Mouse (Mus musculus): ENCODE measurements around the gene Abi2. TPM values are rescaled to one million over a fixed set of nuclear protein-coding genes. Genes with fewer than 3 reads are reported as not detected.

Abi2 gene
- 16.9 and 19.1 TPM in 2 replicates for polyA plus RNA-seq (2015; fragmentation: Nextera tagmentation; extraction: Ambion mirVana)

DNA sequence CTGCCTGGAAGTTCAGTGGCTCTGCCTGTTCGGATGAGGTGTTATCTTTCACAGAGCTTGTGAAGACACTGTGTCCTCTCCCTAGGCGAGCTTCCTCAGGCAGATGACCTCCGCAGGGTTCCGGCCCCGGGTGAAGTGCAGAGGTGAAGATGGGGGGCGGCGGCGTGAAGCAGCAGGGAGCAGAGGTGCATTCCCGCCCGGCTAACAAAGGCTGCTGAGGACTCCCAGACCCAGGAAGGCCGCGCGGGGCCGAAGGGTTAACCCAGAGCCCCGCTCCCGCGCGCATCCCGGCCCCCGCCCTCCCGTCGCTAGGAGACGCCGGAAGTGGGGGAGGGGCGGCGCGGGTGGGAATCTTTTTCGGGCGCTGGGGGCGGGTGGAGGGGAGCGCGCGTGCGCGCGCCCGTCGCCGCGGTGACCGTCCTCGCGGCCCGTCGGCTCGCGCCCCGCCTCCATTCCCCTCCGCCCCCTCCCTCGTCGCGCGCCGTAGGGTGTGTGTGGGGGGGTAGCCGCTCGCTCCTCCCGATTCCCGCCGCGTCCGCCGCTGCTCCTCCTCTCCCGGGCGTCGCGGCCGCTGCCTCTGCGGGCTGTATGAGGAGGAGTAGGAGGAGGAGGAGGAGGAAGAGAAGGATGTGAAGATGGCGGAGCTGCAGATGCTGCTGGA lies at the start of gene Abi2:
TSS of gene Abi2 (plus strand) at position 452 of the 661 bp plus-strand sequence.
- no peaks in the 10 kb centered on the region for H3K36me3 ChIP-seq
- H3K4me3 ChIP-seq: peak within 1 kb of the TSS; percentile 95
- H3K27me3 ChIP-seq: no peaks in the 10 kb centered on the region
- peak; percentile 93 for ATAC-seq (ENCODE audit: insufficient number of reproducible peaks, low FRiP score, low TSS enrichment, low read depth)
- H3K4me2 ChIP-seq: peak within 1 kb of the TSS; percentile 64
- peak within 1 kb of the TSS; percentile 93 for H3K27ac ChIP-seq
- H3K4me1 ChIP-seq: peaks cover 9% of the 10 kb centered on the region
- peak within 1 kb of the TSS; percentile 83 for H3K9ac ChIP-seq
- WGBS: 0% methylated on average over 52 of the region's 69 CpGs
- no peaks in the 10 kb centered on the region for H3K9me3 ChIP-seq

DNA sequence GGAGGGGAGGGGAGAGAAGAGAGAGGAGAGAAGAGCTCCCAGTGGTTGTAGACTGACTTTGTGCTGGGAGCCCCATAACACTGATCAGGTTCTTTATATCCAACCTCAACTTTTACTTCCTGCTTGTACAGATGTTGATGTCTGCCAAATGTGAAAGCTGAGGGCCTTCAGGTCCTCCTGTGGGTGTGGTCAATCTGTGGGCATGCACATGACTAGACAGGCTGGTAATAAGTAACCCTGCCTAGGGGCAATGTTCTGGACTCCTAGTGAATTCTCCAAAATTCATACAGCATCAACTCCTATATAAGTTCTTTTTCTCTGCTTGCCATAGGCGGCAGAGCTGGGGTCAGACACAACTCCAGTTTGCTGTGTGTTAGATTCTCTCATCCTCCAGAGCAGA lies 47.8 kb upstream of the Abi2 start:
- H3K36me3 ChIP-seq: peaks cover 20% of the 10 kb centered on the region
- ATAC-seq (ENCODE audit: insufficient number of reproducible peaks, low FRiP score, low TSS enrichment, low read depth): no peak
- WGBS: 88% methylated on average over 1 of the region's 1 CpGs
- H3K27me3 ChIP-seq: no peaks in the 10 kb centered on the region
- H3K27ac ChIP-seq: no peak overlapping the region
- no peaks in the 10 kb centered on the region for H3K4me1 ChIP-seq
- no peak overlapping the region for H3K4me2 ChIP-seq
- H3K4me3 ChIP-seq: no peak overlapping the region
- H3K9ac ChIP-seq: no peak overlapping the region
- H3K9me3 ChIP-seq: no peaks in the 10 kb centered on the region

DNA sequence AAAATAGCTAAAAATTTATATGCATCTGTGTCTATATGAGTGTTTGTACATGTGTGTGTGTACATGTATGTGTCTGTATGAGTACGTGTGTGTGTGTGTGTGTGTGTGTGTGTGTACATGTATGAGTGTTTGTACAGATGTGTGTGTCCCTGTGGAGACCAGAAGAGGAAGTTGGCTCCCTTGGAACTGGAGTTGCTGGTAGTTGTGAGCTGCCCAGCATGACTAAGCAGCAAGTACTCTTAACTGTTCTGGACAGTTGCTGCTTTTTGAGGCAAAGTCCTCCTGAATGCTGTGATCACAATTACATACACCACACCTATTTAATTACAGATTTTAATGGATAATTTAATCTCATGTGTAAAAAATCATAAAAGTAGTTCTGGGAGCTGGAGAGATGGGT lies 32.9 kb upstream of the Abi2 start:
- H3K4me1 ChIP-seq: no peaks in the 10 kb centered on the region
- H3K4me3 ChIP-seq: no peak overlapping the region
- no peaks in the 10 kb centered on the region for H3K27me3 ChIP-seq
- H3K9me3 ChIP-seq: 0 out of 2 replicates have a peak, but pooled peaks cover 1% of the 10 kb centered on the region
- H3K9ac ChIP-seq: no peak overlapping the region
- WGBS: 86% methylated on average over 1 of the region's 1 CpGs
- H3K27ac ChIP-seq: no peak overlapping the region
- H3K4me2 ChIP-seq: no peak overlapping the region
- no peak for ATAC-seq (ENCODE audit: insufficient number of reproducible peaks, low FRiP score, low TSS enrichment, low read depth)
- peaks cover 25% of the 10 kb centered on the region for H3K36me3 ChIP-seq

DNA sequence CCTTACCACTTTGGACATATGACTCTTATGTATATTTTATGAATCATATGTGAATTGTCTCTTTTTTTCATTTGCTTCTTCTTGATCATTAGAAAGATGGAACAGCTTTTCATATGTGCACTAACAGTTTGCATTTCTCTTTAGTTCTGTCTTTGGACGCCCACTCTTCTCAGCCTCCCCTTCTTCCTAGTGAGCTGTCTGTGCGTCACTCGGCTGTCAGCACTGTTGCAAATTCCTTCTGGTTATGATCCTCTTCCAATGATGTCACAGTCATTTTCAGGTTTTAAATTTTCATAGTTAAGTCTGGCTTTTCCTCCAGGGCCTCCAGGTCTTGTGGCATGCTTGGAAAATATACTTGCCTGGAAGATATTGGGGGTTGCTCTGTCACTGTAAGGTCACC lies 27.5 kb upstream of the Abi2 start:
- H3K9me3 ChIP-seq: no peaks in the 10 kb centered on the region
- no peak overlapping the region for H3K4me2 ChIP-seq
- no peaks in the 10 kb centered on the region for H3K27me3 ChIP-seq
- no peak overlapping the region for H3K27ac ChIP-seq
- H3K4me3 ChIP-seq: no peak overlapping the region
- H3K9ac ChIP-seq: no peak overlapping the region
- no peak for ATAC-seq (ENCODE audit: insufficient number of reproducible peaks, low FRiP score, low TSS enrichment, low read depth)
- H3K4me1 ChIP-seq: no peaks in the 10 kb centered on the region
- 89% methylated on average over 3 of the region's 3 CpGs for WGBS
- peaks cover 20% of the 10 kb centered on the region for H3K36me3 ChIP-seq

- no peak for ATAC-seq (ENCODE audit: insufficient number of reproducible peaks, low FRiP score, low TSS enrichment, low read depth)
- H3K9ac ChIP-seq: no peak overlapping the region
- no peak overlapping the region for H3K4me3 ChIP-seq
- 98% methylated on average over 1 of the region's 1 CpGs for WGBS
- H3K4me1 ChIP-seq: peaks cover 7% of the 10 kb centered on the region
- H3K9me3 ChIP-seq: no peaks in the 10 kb centered on the region
- H3K36me3 ChIP-seq: no peaks in the 10 kb centered on the region
- H3K4me2 ChIP-seq: no peak overlapping the region
- no peak overlapping the region for H3K27ac ChIP-seq
- H3K27me3 ChIP-seq: no peaks in the 10 kb centered on the region
Observed at GRCm38 (mm10) chr1:60404848-60405247, 4.6 kb upstream of the Abi2 start.

GRCm38 (mm10) chr1:60408501-60409167 lies 785 bp upstream of the Abi2 start:
- WGBS: 13% methylated on average over 13 of the region's 13 CpGs

GRCm38 (mm10) chr1:60409928-60410817 lies 754 bp downstream of the Abi2 start:
- Histone ChIP-seq H3K9me3 (no peaks in the 10 kb centered on the region), H3K4me1 (peaks cover 9% of the 10 kb centered on the region), H3K36me3 (no peaks in the 10 kb centered on the region), H3K4me3 (peak overlapping the region; percentile 95), H3K9ac (peak overlapping the region; percentile 83), H3K4me2 (peak overlapping the region; percentile 64), H3K27ac (peak overlapping the region; percentile 93), H3K27me3 (no peaks in the 10 kb centered on the region)
- peak; percentile 52 for ATAC-seq (ENCODE audit: insufficient number of reproducible peaks, low FRiP score, low TSS enrichment, low read depth)
- 1% methylated on average over 47 of the region's 54 CpGs for WGBS

More at GRCm38 (mm10) chr1:60408501-60409167, 785 bp upstream of the Abi2 start:
- H3K27me3 ChIP-seq: no peaks in the 10 kb centered on the region
- H3K9ac ChIP-seq: peak overlapping the region; percentile 63; the same call in 1 of the 2 replicates
- no peaks in the 10 kb centered on the region for H3K36me3 ChIP-seq
- H3K4me3 ChIP-seq: peak overlapping the region; percentile 95
- peaks cover 9% of the 10 kb centered on the region for H3K4me1 ChIP-seq
- peak; percentile 27 for ATAC-seq (ENCODE audit: insufficient number of reproducible peaks, low FRiP score, low TSS enrichment, low read depth)
- H3K27ac ChIP-seq: peak overlapping the region; percentile 93
- peak overlapping the region; percentile 64 for H3K4me2 ChIP-seq
- no peaks in the 10 kb centered on the region for H3K9me3 ChIP-seq

- Histone ChIP-seq H3K36me3 (no peaks in the 10 kb centered on the region), H3K27me3 (no peaks in the 10 kb centered on the region), H3K27ac (peak overlapping the region; percentile 44; the same call in 1 of the 2 replicates), H3K4me2 (no peak overlapping the region), H3K4me3 (no peak overlapping the region), H3K4me1 (0 out of 2 replicates have a peak, but pooled peaks cover 3% of the 10 kb centered on the region), H3K9me3 (no peaks in the 10 kb centered on the region), H3K9ac (no peak overlapping the region)
- 51% methylated on average over 3 of the region's 3 CpGs for WGBS
- no peak for ATAC-seq (ENCODE audit: insufficient number of reproducible peaks, low FRiP score, low TSS enrichment, low read depth)
Observed at GRCm38 (mm10) chr1:60416724-60417123, 7.3 kb downstream of the Abi2 start.

DNA sequence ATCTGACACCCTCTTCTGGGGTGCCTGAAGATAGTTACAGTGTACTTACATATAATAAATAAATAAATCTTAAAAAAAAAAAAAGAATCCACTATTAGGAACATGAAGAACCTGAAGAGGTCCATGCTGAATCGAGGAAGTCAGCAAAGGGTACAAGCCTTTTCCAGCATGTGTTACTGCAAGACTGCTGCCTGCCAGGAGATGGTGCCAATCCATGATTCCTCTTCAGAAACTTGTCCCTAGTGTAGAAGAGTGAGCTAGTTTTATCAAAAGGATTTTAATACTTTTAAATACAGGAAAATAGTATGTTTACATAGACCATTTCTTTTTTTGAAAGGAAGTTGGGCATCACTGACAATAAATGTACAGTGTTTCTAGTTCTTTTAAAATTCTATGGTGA lies 14.5 kb downstream of the Abi2 start:
- H3K4me2 ChIP-seq: no peak overlapping the region

DNA sequence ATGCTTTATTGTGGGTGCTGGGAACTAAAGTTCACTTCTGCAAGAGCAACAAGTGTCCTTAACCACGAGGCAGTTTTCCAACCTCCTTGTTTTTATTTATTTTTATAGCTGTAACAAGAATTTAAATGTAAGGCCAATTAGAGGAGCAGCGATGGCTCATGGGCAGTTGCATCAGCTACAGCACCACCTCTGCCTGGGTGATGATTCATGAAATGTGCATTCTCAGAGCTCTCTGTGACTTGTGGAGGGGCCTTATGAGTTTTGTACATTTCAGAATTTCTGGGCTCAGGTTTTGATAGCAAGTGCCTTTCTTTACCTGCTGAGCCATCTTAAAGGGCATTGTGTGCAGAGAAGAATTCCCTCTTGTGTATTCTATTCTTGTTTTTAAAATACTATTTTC lies 18.9 kb downstream of the Abi2 start:
- no peak overlapping the region for H3K4me3 ChIP-seq
- H3K27me3 ChIP-seq: no peaks in the 10 kb centered on the region
- H3K36me3 ChIP-seq: no peaks in the 10 kb centered on the region
- no peaks in the 10 kb centered on the region for H3K4me1 ChIP-seq
- WGBS: 62% methylated on average over 2 of the region's 2 CpGs
- no peak overlapping the region for H3K27ac ChIP-seq
- no peaks in the 10 kb centered on the region for H3K9me3 ChIP-seq
- H3K9ac ChIP-seq: no peak overlapping the region
- ATAC-seq (ENCODE audit: insufficient number of reproducible peaks, low FRiP score, low TSS enrichment, low read depth): no peak
- no peak overlapping the region for H3K4me2 ChIP-seq

More for the DNA sequence above, 14.5 kb downstream of the Abi2 start:
- Histone ChIP-seq H3K27me3 (no peaks in the 10 kb centered on the region), H3K36me3 (no peaks in the 10 kb centered on the region), H3K4me3 (no peak overlapping the region), H3K9ac (no peak overlapping the region), H3K4me1 (no peaks in the 10 kb centered on the region), H3K9me3 (no peaks in the 10 kb centered on the region), H3K27ac (no peak overlapping the region)
- ATAC-seq (ENCODE audit: insufficient number of reproducible peaks, low FRiP score, low TSS enrichment, low read depth): no peak
- WGBS: 78% methylated on average over 1 of the region's 1 CpGs

GRCm38 (mm10) chr1:60428932-60429331 lies 19.5 kb downstream of the Abi2 start:
- no peak overlapping the region for H3K4me3 ChIP-seq
- H3K9ac ChIP-seq: no peak overlapping the region
- H3K9me3 ChIP-seq: no peaks in the 10 kb centered on the region
- 70% methylated on average over 2 of the region's 2 CpGs for WGBS
- H3K27me3 ChIP-seq: no peaks in the 10 kb centered on the region
- H3K4me2 ChIP-seq: no peak overlapping the region
- H3K27ac ChIP-seq: no peak overlapping the region
- no peak for ATAC-seq (ENCODE audit: insufficient number of reproducible peaks, low FRiP score, low TSS enrichment, low read depth)
- no peaks in the 10 kb centered on the region for H3K36me3 ChIP-seq
- no peaks in the 10 kb centered on the region for H3K4me1 ChIP-seq

Measured in limb, embryonic 15.5 days (tissue).